Mouse (Mus musculus): ENCODE data around the gene Parp11. TPM values are rescaled to one million over a fixed set of nuclear protein-coding genes. Genes with fewer than 3 reads are reported as not detected.

The Parp11 gene
- polyA plus RNA-seq, 1 experiment from 2014 or later, result 85.8 TPM

- H3K9me3 ChIP-seq (ENCODE audit: control insufficient read depth, low read length), result no peaks in the 10 kb centered on the region
- H3K4me3 ChIP-seq (replicated peaks; ENCODE audit: low read length), result no peak overlapping the region
- H3K4me1 ChIP-seq (replicated peaks; ENCODE audit: control insufficient read depth, insufficient read depth, low read length), result no peaks in the 10 kb centered on the region
- H3K4me2 ChIP-seq (replicated peaks), result no peak overlapping the region
- H3K27me3 ChIP-seq (ENCODE audit: control insufficient read depth, insufficient read depth, low read length), result no peaks in the 10 kb centered on the region
- DNase-seq (ENCODE audit: low spot score) (no peak), ATAC-seq (ENCODE audit: low FRiP score) (no peak)
- no peak overlapping the region for H3K27ac ChIP-seq
- H3K9ac ChIP-seq, result no peak overlapping the region
- 81% methylated on average over 8 of the region's 8 CpGs for WGBS
- peaks cover 36% of the 10 kb centered on the region for H3K36me3 ChIP-seq (replicated peaks; ENCODE audit: control insufficient read depth, insufficient read depth)
These were observed 27.3 kb downstream of the Parp11 start for GRCm38 (mm10) chr6:127473961-127474360.

- DNase-seq (ENCODE audit: low spot score) (no peak), ATAC-seq (ENCODE audit: low FRiP score) (no peak)
- H3K27me3 ChIP-seq (ENCODE audit: control insufficient read depth, insufficient read depth, low read length), result no peaks in the 10 kb centered on the region
- no peaks in the 10 kb centered on the region for H3K9me3 ChIP-seq (ENCODE audit: control insufficient read depth, low read length)
- no peak overlapping the region for H3K9ac ChIP-seq
- no peak overlapping the region for H3K4me2 ChIP-seq (replicated peaks)
- WGBS, result 32% methylated on average over 3 of the region's 3 CpGs
- no peaks in the 10 kb centered on the region for H3K4me1 ChIP-seq (replicated peaks; ENCODE audit: control insufficient read depth, insufficient read depth, low read length)
- H3K27ac ChIP-seq, result no peak overlapping the region
- peaks cover 40% of the 10 kb centered on the region for H3K36me3 ChIP-seq (replicated peaks; ENCODE audit: control insufficient read depth, insufficient read depth)
- H3K4me3 ChIP-seq (replicated peaks; ENCODE audit: low read length), result no peak overlapping the region
These were observed 28.6 kb downstream of the Parp11 start for GRCm38 (mm10) chr6:127475231-127475630.

GRCm38 (mm10) chr6:127491046-127491445 lies 44.4 kb downstream of the Parp11 start:
- Histone ChIP-seq H3K4me2 (replicated peaks) (no peak overlapping the region), H3K9me3 (ENCODE audit: control insufficient read depth, low read length) (no peaks in the 10 kb centered on the region), H3K27me3 (ENCODE audit: control insufficient read depth, insufficient read depth, low read length) (no peaks in the 10 kb centered on the region), H3K27ac (no peak overlapping the region), H3K36me3 (replicated peaks; ENCODE audit: control insufficient read depth, insufficient read depth) (peaks cover 31% of the 10 kb centered on the region), H3K9ac (no peak overlapping the region), H3K4me3 (replicated peaks; ENCODE audit: low read length) (no peak overlapping the region), H3K4me1 (replicated peaks; ENCODE audit: control insufficient read depth, insufficient read depth, low read length) (0 out of 2 replicates have a peak, but pooled peaks cover 3% of the 10 kb centered on the region)
- 85% methylated on average over 6 of the region's 6 CpGs for WGBS
- no peak for ATAC-seq (ENCODE audit: low FRiP score)
- DNase-seq (ENCODE audit: low spot score), result no peak

- H3K4me3 ChIP-seq (replicated peaks; ENCODE audit: low read length), result no peak overlapping the region
- H3K4me2 ChIP-seq (replicated peaks), result no peak overlapping the region
- DNase-seq (ENCODE audit: low spot score), result no peak
- no peak for ATAC-seq (ENCODE audit: low FRiP score)
- peaks cover 31% of the 10 kb centered on the region for H3K36me3 ChIP-seq (replicated peaks; ENCODE audit: control insufficient read depth, insufficient read depth)
- 0 out of 2 replicates have a peak, but pooled peaks cover 10% of the 10 kb centered on the region for H3K4me1 ChIP-seq (replicated peaks; ENCODE audit: control insufficient read depth, insufficient read depth, low read length)
- H3K27ac ChIP-seq, result no peak overlapping the region
- H3K27me3 ChIP-seq (ENCODE audit: control insufficient read depth, insufficient read depth, low read length), result no peaks in the 10 kb centered on the region
- WGBS, result 80% methylated on average over 4 of the region's 4 CpGs
- H3K9ac ChIP-seq, result no peak overlapping the region
- no peaks in the 10 kb centered on the region for H3K9me3 ChIP-seq (ENCODE audit: control insufficient read depth, low read length)
These were observed 45.9 kb downstream of the Parp11 start for GRCm38 (mm10) chr6:127492561-127492960.

- 66% methylated on average over 13 of the region's 13 CpGs for WGBS
- no peak for ATAC-seq (ENCODE audit: low FRiP score)
- H3K9ac ChIP-seq, result no peak overlapping the region
These were observed 47.1 kb downstream of the Parp11 start for GRCm38 (mm10) chr6:127493750-127494149.

GRCm38 (mm10) chr6:127494357-127494756 lies 47.7 kb downstream of the Parp11 start:
- no peaks in the 10 kb centered on the region for H3K9me3 ChIP-seq (ENCODE audit: control insufficient read depth, low read length)
- DNase-seq (ENCODE audit: low spot score), result no peak
- no peak overlapping the region for H3K27ac ChIP-seq
- no peak overlapping the region for H3K4me3 ChIP-seq (replicated peaks; ENCODE audit: low read length)
- no peaks in the 10 kb centered on the region for H3K27me3 ChIP-seq (ENCODE audit: control insufficient read depth, insufficient read depth, low read length)
- H3K36me3 ChIP-seq (replicated peaks; ENCODE audit: control insufficient read depth, insufficient read depth), result peaks cover 31% of the 10 kb centered on the region
- no peak overlapping the region for H3K9ac ChIP-seq
- ATAC-seq (ENCODE audit: low FRiP score), result no peak
- no peak overlapping the region for H3K4me2 ChIP-seq (replicated peaks)
- 0 out of 2 replicates have a peak, but pooled peaks cover 10% of the 10 kb centered on the region for H3K4me1 ChIP-seq (replicated peaks; ENCODE audit: control insufficient read depth, insufficient read depth, low read length)
- 95% methylated on average over 9 of the region's 9 CpGs for WGBS

More at GRCm38 (mm10) chr6:127493750-127494149, 47.1 kb downstream of the Parp11 start:
- no peak overlapping the region for H3K27ac ChIP-seq
- no peaks in the 10 kb centered on the region for H3K27me3 ChIP-seq (ENCODE audit: control insufficient read depth, insufficient read depth, low read length)
- H3K4me2 ChIP-seq (replicated peaks), result no peak overlapping the region
- no peaks in the 10 kb centered on the region for H3K9me3 ChIP-seq (ENCODE audit: control insufficient read depth, low read length)
- 0 out of 2 replicates have a peak, but pooled peaks cover 10% of the 10 kb centered on the region for H3K4me1 ChIP-seq (replicated peaks; ENCODE audit: control insufficient read depth, insufficient read depth, low read length)
- H3K36me3 ChIP-seq (replicated peaks; ENCODE audit: control insufficient read depth, insufficient read depth), result peaks cover 31% of the 10 kb centered on the region
- no peak for DNase-seq (ENCODE audit: low spot score)
- H3K4me3 ChIP-seq (replicated peaks; ENCODE audit: low read length), result no peak overlapping the region

GRCm38 (mm10) chr6:127495251-127495650 lies 48.6 kb downstream of the Parp11 start:
- DNase-seq (ENCODE audit: low spot score), result no peak
- H3K4me3 ChIP-seq (replicated peaks; ENCODE audit: low read length), result no peak overlapping the region
- H3K9ac ChIP-seq, result no peak overlapping the region

GRCm38 (mm10) chr6:127495876-127496275 lies 49.2 kb downstream of the Parp11 start:
- Histone ChIP-seq H3K27ac (no peak overlapping the region), H3K27me3 (ENCODE audit: control insufficient read depth, insufficient read depth, low read length) (no peaks in the 10 kb centered on the region), H3K4me1 (replicated peaks; ENCODE audit: control insufficient read depth, insufficient read depth, low read length) (0 out of 2 replicates have a peak, but pooled peaks cover 10% of the 10 kb centered on the region), H3K9me3 (ENCODE audit: control insufficient read depth, low read length) (no peaks in the 10 kb centered on the region), H3K36me3 (replicated peaks; ENCODE audit: control insufficient read depth, insufficient read depth) (peaks cover 21% of the 10 kb centered on the region), H3K4me3 (replicated peaks; ENCODE audit: low read length) (no peak overlapping the region), H3K4me2 (replicated peaks) (no peak overlapping the region), H3K9ac (no peak overlapping the region)
- no peak for ATAC-seq (ENCODE audit: low FRiP score)
- WGBS, result 6% methylated on average over 6 of the region's 6 CpGs
- DNase-seq (ENCODE audit: low spot score), result no peak

More at GRCm38 (mm10) chr6:127495251-127495650, 48.6 kb downstream of the Parp11 start:
- H3K36me3 ChIP-seq (replicated peaks; ENCODE audit: control insufficient read depth, insufficient read depth), result peaks cover 27% of the 10 kb centered on the region
- WGBS, result 84% methylated on average over 2 of the region's 2 CpGs
- H3K27me3 ChIP-seq (ENCODE audit: control insufficient read depth, insufficient read depth, low read length), result no peaks in the 10 kb centered on the region
- H3K4me1 ChIP-seq (replicated peaks; ENCODE audit: control insufficient read depth, insufficient read depth, low read length), result 0 out of 2 replicates have a peak, but pooled peaks cover 10% of the 10 kb centered on the region
- H3K27ac ChIP-seq, result no peak overlapping the region
- H3K4me2 ChIP-seq (replicated peaks), result no peak overlapping the region
- ATAC-seq (ENCODE audit: low FRiP score), result no peak
- H3K9me3 ChIP-seq (ENCODE audit: control insufficient read depth, low read length), result no peaks in the 10 kb centered on the region

GRCm38 (mm10) chr6:127496841-127497656 lies 50.4 kb downstream of the Parp11 start:
- no peak overlapping the region for H3K9ac ChIP-seq
- no peak overlapping the region for H3K4me2 ChIP-seq (replicated peaks)
- no peak overlapping the region for H3K4me3 ChIP-seq (replicated peaks; ENCODE audit: low read length)
- no peaks in the 10 kb centered on the region for H3K27me3 ChIP-seq (ENCODE audit: control insufficient read depth, insufficient read depth, low read length)
- peak; percentile 60; the same call in 1 of the 2 replicates for ATAC-seq (ENCODE audit: low FRiP score)
- no peaks in the 10 kb centered on the region for H3K9me3 ChIP-seq (ENCODE audit: control insufficient read depth, low read length)
- 72% methylated on average over 18 of the region's 18 CpGs for WGBS
- H3K4me1 ChIP-seq (replicated peaks; ENCODE audit: control insufficient read depth, insufficient read depth, low read length), result 0 out of 2 replicates have a peak, but pooled peaks cover 10% of the 10 kb centered on the region
- DNase-seq (ENCODE audit: low spot score), result peak; percentile 38
- no peak overlapping the region for H3K27ac ChIP-seq
- peaks cover 13% of the 10 kb centered on the region for H3K36me3 ChIP-seq (replicated peaks; ENCODE audit: control insufficient read depth, insufficient read depth)

All from hindbrain, embryonic 14.5 days (tissue).